Mouse (Mus musculus) layer of hippocampus, postnatal 25 days (tissue): ENCODE results near the gene Eln. TPM values are rescaled to one million over a fixed set of nuclear protein-coding genes. Genes with fewer than 3 reads are reported as not detected.

Experiments
- DNase-seq, 2 experiments: peaks; one replicate each; pipeline ENCODE4 v3.0.0; 2022; ENCODE audit warnings: mixed read lengths in 2 of 2, low spot score in 1 of 2; ENCODE audit errors: extremely low spot score in 1 of 2
- total RNA-seq, 2 experiments: library from RNA; stranded (reverse); gene quantifications; 2 replicates each; pipeline ENCODE4 v1.2.3; 2021

Eln gene
- total RNA-seq, 2 experiments from 2014 or later = 15.8 to 17.5 TPM

DNA sequence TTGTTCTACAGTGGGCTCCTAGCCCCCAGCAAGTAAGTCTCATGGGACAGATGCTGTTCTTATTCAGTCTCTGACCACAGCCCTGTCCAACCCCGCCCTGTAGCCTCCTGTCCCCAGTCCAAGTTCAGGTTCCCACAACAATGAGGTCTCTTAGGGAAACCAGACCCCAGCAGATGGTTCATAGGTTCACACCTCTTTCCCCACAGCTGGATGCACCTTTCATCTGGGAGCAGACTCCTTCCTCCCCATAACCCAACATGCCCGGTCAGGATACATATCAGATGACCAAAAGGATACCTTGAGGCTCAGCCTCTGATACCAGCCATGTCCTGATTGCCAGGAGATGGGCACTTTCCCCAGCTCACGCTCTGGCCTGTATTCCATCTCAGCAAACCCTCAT, 1.3 kb downstream of the Eln start:
- no peak for DNase-seq

DNA sequence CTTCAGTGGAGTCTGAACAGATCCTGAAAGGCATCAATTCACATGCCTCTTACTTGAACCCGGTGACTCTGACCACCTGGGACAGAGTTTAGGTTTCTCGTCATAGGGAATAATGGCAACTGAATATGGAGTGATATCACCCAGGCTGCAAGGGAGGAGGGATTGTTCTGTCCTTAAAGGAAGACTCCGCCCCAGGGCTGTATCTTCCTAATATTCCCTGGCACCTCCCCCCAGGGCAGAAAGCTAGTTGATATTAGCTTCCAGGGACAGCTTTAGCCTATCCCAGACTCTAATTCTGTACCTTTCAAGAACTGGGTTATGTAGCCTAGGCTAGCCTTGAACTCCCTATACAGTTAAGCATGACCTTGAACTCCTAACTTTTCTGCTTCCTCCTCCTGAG, 2.1 kb downstream of the Eln start:
- no peak for DNase-seq

DNA sequence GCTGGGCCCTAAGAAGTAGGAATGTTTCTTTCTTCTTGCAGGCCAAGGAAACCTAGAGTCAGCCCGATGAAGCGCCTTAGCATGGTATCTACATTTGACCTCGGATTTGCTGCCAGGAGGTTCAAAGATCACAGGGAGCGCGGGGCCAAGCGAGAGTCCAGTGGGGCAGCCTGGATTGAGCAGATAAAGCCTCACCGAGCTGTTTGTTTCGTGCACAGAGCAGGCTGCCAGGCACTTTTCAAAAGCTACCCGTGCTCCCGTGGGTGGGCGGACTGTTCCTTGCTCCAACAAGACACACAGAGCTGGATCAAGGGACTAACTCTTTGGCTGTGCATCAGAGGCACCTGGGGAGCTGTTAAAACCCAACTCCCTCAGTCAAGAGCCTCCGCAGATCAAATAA, 3.1 kb downstream of the Eln start:
- no peak for DNase-seq

DNA sequence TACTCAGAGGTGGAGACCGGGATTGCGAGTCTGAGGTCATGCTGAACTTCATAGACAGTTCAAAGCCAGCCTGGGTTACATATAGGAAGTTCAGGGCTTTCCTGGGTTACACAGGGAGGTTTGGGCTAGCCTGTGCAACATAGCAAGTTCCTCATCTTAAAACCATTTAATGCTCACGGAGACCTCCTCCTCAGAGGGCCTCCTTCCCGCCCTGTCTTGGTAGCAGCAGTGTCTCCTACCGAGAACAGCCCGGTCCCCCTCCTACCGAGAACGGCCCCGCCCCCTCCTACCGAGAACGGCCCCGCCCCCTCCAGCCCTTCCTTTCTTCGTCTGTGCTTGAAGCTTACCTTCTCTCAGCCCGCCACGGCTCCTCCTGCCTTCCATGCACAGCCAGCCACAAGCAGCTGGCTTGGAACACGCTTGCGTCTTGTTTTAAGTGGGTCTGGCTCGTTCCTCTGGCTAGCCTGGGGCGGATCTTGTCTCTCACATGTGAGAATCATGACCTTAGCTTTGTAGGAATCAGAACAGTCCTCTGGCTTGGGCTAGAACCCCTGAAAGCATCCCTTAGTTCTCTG, 4.8 kb downstream of the Eln start:
- no peak for DNase-seq

DNA sequence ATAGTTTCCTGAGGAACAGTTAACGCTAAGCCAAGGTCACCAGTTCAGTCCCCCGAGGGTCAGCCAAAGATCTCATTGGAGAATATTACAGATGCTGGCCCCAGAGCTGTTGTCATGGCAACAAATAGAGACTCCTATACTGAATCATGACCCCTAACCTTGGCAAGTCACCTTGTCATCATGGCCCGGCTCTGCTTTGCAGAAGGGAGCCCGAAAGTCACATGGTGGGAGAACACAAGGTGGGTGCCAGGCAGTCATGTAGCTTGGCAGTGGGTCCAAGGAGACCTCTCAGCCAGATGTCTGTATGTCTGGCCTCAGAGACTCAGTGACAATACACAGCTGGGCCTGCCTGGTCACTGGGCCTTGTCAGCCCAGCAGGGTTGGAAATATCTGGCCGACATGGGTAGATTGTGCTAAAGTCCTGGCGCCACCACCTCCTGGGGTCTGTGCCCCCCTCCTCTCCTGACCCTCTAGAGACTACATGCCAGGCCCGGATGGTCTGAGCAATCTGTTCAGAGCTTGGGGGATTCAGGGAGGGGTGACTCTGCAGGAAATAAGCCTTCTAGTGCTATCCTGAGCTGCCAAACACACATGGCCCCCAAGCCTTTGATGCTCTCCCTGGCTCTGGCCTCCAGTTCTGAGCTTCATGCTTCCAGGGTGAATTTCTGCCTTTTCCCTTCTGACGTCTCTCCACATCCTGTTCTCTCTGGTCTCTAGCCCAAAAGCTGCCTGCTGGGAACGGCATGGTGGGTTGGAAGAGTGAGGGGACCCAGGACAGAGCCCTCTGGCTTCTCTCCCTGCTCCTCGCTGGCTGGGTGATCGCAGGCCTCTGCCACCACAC, 6.4 kb downstream of the Eln start:
- no peak for DNase-seq

DNA sequence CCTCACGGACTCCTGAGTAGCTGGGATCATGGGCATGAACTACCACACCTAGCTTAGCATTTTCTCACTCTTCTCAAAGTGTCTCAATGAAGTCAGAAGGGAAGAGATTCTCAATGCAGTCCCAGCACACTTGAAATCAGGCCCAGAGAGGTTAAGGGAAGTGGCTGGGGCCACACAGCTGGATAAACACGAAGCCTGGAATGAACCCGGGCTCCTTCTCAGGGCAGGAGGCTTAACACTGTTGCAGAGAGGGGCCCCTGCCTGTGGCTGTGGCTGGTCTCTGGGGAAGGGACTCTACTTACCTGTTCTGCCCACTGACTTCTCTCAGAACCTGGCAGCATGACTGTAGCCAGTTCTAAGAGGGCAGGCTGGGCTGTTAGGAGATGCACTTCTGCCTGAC, 7.2 kb downstream of the Eln start:
- no peak for DNase-seq

DNA sequence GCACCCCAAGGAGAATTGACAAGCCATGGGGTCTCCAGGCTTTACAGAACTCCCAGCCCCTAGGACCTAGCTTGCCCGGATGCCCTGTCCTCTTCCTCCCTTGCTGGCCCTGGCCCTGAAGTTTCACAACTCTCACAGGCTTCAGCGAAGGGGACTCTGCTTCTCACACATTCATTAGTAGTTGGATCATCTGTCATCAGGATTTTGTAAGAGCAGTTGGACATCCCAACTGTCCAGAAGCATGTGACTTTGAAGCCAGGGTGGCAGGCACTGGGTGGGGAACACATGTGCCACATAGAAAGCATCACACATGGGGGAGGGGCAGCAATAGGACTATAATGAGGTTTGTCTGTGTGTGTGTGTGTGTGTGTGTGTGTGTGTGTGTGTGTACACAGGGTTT, 12.2 kb downstream of the Eln start:
- no peak for DNase-seq

DNA sequence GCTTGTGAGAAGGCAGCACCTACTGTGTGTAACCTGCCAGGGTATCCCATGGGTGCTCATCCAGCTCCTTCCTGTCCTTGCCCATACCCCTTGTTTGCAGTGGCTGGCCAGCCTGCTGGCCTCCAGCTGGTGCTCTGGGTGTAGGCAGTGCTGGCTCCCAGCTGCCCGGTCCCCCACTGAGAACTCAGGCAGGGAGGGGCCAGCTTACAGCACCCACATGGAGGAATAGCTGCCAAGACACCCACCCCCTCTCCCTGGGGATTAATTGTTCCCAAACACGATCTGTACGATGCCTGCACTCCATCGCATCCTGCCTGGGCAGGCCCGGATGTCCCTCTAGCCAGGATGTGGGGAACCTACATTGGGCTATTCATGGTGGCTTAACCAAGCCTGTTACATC, 13.1 kb downstream of the Eln start:
- no peak for DNase-seq

DNA sequence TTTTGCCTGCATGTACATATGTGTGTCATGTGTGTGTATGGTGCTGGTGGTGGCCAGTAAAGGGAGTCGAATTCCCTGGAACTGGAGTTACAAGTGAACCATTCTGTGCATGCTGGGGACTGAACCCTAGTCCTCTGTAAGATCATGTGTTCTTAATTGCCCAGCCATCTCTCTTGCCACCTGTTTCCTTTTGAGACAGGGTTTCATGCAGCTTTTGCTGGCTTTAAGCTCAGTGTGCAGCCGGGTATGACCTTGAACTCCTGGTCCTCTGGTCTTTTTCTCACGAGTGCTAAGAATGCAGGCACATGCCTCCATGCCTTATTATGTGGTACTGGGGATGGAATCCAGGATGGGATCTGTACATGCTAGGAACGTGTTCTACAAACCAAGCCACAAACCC, 13.9 kb downstream of the Eln start:
- DNase-seq = no peak

DNA sequence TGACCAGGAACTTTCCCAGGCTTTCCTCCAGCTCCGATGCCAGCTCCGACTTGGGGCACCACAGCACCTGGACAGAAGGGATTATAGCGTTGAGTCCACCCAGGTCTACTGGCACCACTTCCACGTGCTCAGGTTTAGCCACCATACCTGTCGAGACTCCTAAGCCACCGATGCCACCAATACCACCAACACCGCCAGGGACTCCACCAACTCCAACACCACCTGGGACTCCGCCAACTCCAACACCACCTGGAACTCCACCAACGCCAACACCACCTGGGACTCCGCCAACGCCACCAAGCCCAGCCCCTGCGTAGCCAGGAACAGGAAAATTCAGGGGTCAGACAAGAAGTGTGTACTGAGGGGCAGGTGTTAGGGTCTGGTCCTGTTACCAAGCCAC, 18.0 kb downstream of the Eln start:
- DNase-seq = no peak

DNA sequence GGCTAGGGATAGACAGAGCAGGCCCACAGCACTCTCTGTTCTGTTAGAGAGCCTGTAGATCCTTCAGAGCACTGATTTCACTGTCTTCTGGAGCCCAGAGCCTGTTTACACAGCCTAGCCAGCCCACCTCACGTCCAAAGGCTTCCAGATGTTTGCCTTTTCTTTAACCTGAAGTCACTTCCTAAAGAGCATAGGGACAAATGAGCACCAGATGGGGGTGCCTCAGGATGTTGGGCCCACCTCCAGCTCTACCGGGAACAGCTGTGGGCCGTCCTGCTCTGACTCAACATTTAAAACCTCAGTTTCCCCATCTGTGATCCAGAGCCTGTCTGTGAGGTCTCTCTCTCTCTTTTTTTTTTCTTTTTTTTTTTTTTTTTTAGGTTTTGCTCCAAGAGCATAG, 18.6 kb downstream of the Eln start:
- no peak for DNase-seq

DNA sequence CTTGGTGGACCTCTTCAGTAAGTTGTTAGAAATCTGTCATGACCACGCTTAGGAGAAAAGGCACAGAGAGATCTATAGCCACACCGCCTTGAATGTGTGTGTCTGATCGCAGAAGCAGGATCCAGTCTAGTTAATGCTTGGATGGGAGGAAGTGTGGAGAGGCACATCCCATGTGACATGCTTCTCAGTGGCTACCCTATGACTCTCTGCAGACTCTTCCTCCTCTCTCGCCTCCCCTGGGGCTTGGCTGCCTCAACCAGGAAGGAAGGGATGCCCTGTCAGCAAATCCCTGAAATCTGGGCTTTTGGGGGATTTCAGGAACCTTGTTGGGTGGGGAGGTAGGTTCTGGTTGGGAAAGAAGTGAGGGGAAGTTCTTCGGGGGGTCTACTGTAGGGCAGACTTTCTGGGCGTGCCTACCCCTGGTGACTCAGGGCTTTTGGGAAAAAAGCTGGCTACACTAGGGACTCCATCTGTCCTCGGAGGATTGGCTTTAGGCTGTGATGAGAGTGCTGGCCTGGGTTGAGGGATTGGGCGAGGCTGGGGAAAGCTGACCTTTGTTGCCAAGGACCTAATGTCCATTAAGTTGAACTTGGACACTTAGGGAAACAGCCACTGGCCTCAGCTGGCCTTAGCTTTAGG, 20.0 kb downstream of the Eln start:
- no peak for DNase-seq

DNA sequence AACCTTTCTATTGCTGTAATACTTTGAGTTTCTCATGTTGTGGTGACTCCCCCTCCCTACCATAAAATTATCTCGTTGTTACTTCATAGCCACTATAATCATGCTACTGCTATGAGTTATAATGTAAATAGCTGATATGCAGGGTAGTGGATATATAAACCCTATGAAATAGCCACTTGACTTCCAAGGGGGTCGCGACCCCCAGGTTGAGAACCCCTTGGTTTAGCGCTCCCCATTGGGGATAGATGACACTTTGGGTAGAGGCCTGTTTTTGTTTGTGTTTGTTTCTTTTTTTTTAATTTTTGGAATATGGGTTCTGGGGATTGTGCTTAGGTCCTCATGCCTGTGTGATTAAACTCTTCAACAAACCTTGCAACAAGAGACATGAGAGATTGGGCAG, 21.8 kb downstream of the Eln start:
- no peak for DNase-seq

DNA sequence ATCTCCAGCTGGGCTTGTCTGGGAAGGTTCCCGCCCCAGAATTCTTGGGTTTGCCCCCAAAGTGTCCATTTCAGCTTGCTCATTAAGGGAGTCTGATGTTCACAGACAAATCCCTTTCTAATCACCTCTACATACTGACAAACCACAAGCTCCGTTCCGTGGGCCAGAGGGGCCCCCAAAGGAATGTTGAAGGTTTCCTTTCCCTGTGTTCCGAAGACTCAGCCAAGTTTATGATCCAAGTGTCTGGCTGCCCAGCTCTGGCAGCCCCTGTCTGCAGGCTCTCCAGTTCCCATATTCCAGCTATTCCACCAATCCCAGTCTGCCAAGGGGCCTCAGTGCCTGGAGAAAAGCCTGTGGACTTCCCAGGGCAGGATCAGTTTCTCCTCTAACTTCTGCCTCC, 27.1 kb downstream of the Eln start:
- DNase-seq = no peak

DNA sequence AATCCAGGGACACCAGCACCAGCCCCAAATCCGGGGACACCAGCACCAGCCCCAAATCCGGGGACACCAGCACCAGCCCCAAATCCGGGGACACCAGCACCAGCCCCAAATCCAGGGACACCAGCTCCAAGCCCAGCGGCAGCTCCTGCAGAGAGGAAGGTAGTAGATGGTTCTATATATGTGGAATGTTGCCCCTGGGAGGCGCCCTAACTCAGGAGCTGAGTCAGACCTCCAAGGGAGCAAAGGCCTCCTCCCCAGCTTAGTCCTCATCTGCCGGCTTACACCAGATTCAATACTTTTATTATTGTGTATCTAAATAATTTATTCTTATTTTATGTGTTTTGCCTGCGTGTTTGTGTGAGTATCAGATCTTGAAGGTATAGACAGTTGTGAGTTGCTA, 36.0 kb downstream of the Eln start:
- no peak for DNase-seq

DNA sequence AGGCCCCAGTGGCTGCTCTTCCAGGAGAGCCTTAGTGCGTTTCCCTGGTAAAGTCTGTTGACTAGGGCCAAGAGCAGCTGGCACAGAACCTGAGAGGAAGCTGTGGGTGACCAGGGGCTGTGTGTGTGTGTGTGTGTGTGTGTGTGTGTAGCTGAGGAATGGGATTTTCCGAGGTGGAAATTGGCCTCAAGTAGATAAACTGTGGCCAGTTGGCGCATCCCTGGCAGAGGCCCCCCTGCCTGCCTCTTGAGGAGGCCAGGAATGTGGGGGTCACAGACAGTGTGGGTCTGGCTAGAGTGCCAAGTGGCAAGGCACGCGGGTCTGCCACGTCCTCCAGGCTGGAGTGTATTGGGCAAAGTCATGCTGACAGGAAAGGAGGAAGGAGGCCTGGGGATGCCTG, 37.8 kb downstream of the Eln start:
- DNase-seq = no peak

DNA sequence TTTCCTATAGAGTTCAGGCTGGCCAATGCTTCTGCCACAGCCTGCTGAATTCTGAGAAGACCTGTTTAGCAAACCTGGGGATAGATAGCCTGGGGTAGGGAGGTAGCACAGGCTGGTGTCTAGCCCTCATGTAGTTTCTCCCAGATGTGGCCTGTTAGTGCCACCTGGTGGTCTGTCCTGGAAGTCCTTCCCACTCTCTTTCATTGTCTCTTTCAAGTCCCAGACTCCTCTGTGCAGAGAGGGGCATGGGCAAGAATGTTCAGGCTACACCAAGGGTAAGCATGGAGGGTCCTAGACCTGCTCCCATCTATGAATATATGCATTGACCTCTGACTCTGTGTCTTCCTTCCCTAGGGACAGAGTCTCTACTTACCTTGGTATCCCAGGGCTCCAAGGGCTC, 43.0 kb downstream of the Eln start:
- DNase-seq = peak; percentile 71 to 85

DNA sequence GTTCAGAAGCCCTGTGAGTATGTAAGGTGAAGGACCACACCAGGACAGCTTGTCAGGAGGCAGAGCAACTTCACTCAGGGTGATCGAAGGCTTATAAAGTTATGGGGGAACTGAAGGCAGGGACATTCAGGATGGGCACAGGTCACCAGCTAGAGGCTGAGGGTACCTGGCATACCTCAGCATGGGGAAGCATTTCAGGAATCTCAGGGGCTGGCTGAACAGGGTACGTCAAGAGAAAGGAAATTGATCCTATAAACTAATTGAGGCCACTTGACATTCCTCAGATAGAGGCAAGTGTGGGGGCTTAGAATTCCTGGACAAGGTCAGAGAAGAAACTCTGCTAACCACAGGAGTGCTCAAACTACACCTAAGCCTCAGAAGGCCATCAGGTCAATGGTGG, 51.6 kb downstream of the Eln start:
- DNase-seq = no peak

DNA sequence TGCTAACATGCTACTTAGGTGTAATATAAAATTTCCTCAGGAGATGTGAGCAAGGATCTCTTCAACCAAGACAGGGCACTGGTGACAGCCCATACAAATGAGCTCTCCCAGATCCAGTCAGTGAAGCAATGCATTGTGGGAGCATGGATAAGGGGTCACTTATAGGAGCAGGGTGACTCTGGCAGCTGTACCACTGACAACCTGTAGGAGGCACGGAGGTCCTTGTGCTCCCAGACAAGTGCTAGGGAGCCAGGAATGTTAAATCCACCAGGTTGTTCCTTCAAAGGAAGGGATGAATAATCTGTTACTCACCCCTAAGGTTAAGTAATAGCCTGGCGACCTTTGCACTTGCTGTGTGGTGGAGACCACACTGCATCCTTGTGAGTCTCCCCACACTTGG, 52.0 kb downstream of the Eln start:
- no peak for DNase-seq

DNA sequence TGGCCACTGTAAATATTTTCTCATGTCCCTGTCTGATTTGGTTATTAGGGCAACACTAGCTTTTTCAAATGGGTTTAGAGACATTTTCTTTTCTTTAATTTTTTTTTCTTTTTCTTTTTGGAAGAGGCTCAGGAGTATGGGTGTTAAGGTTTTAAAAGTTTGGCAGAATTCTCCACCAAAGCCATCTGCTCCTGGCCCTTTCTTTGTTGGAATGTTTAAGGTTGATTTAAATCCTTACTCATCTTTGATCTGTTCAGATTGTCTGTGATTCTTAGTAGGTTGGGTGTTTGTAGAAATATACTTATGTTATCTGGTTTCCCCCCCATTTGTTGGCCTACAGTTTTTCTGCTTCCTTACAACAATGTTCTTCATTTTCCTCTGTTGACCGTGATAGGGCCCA, 54.4 kb downstream of the Eln start:
- DNase-seq = no peak

DNA sequence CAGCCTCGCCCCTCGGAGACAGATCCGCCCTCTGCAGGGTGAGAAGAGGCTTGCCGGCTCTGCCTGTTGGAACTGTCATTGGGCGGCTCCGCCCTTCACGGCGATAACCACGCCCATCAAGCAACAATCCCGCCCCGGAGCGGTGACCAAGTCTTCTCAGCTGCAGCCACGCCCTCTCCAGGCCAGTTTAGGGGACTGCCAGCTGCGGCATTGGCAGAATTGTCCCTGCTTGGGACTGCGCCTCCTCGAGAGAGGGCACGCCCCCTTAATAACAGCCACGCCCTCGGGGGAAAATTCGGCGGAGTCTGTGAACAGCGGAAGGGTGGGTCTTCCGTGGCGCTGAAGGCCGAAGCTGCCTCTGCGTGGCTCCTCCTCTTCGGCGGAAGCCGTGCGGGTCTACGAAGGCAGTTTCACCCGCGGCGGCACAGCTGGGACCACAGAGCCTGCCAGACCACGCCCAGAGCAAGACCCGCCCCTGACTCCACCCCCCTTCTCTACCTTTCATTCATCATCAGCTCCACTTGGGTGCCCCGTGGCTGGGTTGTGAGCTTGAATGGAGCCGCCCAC, 58.3 kb downstream of the Eln start:
- DNase-seq = peak; percentile 84 to 92
